Mouse (Mus musculus): Measurements from ENCODE around the gene Acvr2b. TPM values are rescaled to one million over a fixed set of nuclear protein-coding genes. Genes with fewer than 3 reads are reported as not detected.
A peak's percentile ranks its signal among the peaks of the same experiment; 100 is the strongest.

Acvr2b gene
- polyA plus RNA-seq, 2 experiments from 2014 or later = not detected

DNA sequence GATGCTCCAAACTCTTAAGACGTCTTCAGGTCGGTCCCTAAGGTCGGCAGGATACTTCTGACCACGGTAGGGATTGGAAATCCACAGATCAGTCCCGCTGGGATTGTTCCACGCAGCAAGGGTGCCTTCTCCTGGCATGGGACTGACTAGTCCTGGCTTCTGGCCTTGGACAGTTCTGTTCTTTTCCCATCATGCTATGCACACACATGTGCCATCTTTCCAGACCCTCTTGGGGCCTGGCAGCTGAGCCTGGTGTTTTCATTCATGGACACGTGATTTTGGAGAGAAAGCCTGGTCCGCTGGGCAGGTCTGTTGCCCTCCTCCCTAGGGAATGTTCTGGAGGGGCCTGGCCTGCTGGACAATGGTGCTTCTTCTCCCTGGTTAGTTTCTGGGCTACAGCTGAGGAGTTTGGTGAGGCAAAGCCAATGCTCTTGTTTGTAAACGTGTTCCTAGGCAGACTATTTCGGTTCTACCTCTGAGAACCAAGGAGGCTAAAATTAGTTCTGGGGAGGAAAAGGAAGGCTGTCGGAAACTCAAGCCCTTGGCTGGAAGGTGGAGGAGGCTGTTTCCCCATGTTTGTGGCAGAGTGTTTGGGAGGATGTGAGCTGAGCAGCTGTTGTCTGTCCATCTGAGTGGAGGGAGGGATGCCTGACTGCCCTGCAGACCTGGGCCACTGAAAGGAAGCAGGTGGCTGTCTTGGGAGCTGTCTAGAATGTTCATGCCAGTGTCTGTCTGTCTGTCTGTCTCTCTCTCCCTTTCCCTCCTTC lies 7.2 kb downstream of the Acvr2b start:
- no peak for ATAC-seq

DNA sequence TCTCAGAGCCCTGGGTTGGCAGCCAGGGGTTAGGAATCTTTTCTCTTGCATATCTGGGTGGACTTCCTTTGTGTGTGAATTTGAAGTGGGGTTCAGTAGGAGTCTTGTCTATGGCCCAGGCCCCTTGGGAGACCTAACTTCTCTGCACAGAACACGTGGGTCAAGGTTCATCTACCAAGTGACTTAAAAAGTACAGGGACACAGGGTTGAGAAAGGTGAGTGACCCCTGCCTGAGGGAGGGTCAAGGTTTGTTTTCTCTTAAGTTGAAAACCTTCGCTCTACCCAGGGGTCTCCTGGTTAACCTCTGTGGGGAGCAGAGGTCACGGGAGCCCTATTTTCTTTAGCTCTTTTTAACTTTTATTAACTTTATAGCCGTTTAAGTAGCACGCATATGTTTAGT lies 7.9 kb downstream of the Acvr2b start:
- no peak for ATAC-seq

DNA sequence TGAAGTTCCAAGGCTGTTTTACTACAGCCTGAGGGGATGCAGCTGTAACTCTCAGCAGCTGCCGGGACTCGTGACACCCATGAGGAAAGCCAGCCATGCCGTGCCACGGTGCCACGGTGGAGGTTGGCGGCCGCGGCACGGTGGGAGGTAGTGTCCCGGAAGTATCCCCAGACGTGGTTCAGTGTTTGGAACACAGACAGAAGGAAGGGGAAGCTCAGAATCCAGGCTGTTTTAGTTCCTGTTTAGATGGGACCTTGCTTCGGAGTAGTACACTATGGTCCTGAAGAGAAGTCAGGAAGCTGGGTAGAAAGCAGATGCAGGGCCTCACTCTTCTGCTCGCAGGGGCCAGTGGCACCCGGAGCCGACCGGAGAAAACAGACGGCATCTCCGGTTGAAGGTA lies 16.1 kb downstream of the Acvr2b start:
- no peak for ATAC-seq

DNA sequence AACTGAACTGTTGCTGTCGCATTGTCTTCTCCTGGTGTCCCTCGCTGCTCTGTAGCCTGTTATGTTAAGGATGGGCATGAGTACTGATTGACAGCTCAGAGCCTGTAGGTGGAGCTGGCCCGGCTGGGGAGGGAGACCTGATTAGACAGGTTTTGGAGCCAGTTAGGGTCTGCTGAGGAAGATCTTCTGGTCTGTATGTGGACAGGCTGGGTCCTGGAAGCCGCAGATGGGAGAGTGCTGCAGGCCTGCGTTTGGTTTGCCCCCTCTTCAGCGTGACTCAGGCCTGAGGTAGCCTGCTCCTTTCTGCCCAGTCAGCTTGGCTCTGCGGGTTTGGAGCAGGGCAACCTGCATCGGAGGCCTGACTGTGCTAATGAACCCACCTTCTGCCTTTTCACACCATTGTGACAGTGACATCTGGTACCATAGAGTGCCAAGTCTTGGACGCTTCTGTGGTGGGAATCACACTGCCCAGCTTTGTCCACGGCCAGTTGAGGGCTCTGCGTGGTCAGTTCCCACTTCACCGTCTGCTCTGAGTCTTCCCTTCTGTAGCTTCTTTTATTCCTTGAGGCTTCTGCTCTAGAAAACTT lies 18.0 kb downstream of the Acvr2b start:
- ATAC-seq = no peak

DNA sequence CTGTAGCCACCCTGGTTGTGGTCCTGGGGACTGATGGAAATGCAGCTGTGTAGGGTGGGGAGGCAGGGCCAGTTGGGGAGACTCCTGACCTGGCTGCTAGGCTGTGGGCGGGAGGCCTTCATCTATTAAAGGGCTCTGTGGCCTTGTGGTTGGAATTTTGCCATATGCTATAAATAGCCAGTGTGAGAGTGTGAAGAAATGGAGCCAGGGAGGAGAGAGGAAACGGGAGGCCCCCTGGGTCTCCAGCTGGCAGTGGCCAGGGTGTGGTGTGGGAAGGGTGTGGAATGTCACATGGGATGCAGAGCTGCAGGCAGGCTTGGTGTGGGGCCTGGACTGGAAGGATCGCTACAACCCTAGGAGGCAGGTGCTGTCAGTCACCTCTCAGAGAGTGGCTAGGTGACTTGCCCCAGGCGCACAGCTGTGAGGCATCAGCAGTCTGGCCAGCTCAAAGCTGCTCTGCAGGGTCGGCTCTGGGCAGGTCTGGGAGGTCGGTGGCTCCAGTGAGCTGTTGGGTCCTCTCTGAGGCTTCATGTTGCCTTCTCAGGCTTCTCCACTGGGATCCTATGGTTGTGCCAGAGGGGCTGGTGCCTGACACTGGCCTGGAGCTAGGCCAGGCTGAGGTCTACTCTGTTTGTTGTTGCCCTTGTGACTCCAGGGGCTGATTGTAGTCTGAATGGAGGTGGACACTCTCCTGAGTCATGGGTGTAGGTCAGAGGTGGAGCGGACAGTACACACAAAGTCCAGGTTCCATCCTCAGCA lies 23.5 kb downstream of the Acvr2b start:
- ATAC-seq = no peak

DNA sequence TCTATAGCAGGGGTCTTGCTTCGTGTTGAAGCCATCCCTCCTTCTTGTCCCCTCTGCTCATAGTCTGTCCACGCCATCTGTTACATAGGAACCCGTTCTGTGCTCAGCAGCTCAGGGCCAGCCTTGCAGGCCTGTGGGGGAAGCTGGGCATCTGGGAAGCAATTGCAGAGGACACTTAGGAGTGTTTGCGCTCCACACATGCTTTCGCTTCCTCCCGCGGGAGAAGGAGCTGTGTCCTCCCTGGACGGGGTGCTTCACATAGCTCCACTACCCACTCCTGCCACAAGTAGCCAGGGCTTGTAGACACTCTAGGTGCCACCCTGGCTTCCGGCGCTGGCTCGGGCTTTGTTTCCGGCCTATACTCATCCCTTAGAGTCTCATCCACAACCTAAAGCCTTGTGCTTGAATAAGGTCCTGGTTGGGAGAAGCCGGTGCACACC lies 24.1 kb downstream of the Acvr2b start:
- ATAC-seq = no peak

DNA sequence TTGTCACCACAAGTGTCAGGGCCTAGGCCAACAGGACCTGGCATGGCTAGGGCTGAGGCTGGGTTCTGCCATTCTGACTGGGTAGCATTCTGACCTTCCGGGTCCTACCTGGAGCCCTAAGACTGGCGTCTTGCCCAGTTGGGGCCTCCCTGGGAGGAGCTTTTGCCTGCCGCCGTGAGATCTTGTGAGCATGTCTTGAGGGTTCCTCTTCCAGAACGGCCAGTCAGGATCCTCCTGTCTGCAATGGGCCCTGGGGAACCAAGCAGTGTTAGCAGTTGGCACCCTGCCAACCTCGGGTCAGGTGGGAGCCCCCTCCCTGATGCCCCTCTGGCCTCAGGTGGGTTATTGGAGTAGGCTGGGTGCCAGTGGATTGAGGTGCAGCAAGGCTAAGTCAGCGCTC lies 24.6 kb downstream of the Acvr2b start:
- ATAC-seq = no peak

DNA sequence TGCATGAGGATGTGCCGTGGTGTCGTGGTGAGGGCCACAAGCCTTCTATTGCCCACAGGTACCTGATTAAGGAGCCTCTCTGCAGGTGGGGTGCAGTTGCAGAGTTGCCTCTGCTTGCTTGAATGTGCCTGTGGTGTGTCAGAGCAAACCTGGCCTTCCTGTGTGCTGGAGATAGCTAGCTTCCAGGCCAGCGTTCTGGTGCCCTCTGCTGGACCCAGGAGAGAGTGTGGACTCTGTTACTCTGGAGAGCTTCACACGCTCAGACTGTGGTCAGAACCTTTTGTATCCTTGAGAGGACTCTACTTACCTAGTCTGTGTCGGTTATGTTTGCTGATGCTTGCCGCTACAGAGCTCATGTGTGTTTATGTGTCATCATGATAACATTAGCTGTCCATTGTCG lies 28.4 kb downstream of the Acvr2b start:
- ATAC-seq = no peak

DNA sequence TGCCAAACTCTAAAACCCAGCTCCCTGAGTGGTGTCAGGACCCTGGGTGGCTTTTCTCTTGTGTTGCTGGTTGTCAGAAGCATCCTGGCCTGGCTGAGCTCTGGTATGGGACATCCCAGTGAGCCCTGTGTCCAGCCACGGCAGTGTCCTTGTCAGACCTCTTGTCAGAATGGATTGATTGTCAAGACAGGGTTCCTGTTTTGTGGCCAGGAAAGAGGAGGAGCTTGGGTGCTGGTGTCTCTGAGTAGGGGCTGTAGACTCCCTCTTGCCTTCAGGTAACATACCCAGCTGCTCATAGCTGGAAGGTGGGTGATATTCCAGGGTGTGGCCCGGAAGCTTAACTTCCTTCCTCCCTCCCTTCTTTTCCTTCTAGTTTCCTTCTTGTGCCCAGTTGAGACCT lies 33.9 kb downstream of the Acvr2b start:
- no peak for ATAC-seq

DNA sequence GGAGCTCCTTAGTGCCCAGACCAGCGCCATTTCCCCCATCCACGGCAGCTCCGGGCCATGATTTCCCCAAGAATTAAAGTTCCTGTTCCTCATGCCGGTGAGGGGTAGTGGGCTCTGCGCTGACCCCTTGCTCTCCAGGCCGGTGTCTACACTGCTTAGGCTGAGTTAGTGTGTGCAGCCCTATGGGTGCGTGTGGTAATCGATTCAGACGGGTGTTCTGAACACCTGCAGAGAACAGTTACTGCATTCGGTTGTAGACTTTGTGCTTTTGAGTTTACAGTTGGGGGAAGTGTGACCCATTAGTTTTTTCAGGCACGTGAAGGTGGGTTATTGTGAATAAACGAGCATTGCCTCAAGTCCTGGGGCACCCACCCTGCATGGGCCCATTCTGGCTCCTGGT lies 36.1 kb downstream of the Acvr2b start:
- no peak for ATAC-seq

DNA sequence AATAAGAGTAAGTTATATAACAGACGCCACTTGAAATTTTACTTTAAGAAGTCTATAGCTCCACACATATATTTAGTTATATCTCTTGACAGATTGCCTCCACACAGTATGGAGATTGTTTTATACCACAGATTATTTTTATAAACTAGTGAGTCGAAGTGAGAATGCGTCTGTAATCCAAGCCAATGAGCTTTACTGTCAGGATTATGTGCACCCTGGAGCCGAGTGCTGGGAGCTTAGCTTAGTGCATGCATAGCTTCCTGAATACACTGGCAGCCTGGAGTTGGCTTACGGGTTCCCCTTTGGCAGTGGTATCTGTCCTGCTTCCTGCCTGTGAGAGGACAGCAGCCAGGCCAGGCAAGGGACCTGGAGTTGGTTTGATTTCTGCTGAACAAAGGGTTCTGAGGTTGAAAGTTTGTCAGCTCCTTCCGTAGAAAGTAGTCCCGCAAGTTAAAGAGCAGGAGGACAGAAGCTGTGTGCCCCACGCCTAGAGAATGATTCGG lies 36.6 kb downstream of the Acvr2b start:
- ATAC-seq = no peak

DNA sequence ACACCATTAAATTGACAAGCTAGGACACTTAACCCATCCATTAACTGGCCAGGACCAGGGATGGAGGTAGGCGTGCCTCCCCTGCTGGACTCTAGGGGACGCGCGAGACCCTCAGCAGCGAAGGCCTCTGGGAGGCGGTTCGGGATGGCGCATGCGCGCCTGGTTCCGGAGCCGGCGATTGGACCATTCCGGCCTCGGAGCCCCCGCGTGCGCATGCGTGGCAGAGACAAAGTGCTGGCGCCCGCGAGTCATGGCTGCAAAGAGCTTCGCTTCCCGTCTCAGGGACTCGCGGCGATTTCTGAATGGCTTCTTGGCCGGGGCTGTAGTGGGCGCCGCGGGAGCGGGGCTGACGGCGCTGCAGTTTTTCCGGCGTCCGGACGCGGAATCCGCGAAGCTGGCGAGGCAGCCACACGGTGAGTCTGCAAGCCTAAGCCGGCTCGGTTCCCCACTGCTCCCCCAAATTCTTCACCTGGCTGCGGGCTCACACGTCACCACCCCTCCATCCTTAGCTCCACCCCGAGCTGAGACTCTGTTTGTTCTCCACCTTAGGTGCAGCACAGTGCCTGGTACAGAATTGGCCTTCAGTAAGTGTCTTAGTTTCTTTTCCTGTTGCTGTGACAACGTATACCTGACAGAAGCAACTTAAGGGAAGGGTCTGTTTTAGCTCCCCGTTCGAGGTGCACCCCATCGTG lies 43.0 kb downstream of the Acvr2b start, which contains the start of gene Exog:
Exog (plus strand) TSS at position 206 of the 692 bp plus-strand sequence.
- ATAC-seq = peak; percentile 90

DNA sequence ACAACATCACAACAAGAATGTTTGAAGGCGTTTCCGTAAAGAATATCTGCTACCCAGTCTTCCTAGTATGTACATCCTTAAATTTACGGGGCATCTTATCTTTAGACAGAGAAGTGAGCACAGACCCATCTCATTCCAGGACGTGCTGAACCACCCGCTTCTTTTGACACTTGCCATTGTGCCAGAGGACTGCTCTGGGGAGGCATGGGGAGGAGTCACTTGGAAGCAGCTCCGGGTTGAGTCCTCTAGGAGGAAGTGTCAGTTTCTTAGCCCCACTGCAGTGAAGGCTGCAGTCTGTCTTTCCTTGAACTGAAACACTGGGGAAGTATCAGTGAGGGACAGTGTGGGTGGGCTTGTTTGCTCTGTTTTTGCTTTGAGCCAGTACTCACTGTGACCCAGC lies 43.8 kb downstream of the Acvr2b start:
- no peak for ATAC-seq

DNA sequence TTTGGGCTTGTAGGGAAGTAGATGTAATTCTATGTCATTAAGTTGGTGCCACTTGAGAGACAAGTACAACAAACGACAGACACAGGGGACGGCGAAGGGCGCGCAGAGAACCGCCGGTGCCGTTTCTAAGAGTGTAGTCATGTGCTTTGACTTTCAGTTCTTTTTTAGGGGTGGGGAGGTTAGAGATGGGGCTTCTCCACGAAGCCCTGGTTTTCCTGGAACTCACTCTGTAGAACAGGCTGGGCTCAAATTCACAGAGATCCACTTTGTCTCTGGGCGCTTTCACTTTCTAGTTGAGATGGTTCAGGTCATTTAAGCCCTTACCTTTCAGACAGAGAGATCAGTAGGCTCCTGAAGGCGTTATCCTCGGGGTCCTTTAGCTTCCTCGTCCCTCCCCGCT lies 54.0 kb downstream of the Acvr2b start:
- ATAC-seq = peak; percentile 46

DNA sequence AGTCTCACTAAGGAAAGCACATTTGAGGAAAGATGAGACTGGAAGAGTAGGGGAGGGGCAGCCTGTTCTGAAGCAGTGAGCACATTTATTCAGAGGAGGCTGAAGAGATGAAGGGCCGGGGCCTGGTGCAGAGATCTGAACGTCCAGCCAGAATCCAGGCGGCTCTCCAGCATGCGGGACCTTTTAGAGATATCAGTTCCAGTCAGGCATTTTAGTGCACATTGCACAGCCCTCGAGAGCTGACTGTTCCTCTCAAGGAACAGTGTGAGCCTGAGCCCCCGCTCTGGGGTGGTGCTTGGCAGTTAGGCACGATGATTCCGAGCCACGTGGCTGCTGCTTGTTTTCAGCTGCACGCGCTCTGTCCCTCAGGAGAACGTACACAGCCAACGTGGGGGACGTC lies 55.2 kb downstream of the Acvr2b start:
- ATAC-seq = no peak

DNA sequence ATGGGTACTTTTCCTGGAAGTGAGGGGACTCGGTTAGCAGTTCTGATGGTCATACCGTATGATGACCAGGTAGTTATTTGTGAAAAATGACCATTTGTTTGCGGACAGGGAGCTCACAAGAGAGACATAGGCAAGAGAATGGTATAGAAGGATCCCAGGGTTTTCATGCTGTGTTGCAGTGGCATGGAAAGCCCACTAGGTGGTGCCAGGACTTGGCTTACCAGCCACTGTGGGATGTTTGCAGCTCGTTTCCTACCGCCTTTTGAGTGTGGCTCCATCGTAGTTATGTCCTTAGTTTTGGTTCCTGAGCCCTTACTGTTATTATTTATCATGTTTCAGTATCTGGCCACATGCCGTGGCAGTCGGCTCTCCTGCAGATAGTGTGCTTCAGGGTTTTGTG lies 58.5 kb downstream of the Acvr2b start:
- ATAC-seq = peak; percentile 64

DNA sequence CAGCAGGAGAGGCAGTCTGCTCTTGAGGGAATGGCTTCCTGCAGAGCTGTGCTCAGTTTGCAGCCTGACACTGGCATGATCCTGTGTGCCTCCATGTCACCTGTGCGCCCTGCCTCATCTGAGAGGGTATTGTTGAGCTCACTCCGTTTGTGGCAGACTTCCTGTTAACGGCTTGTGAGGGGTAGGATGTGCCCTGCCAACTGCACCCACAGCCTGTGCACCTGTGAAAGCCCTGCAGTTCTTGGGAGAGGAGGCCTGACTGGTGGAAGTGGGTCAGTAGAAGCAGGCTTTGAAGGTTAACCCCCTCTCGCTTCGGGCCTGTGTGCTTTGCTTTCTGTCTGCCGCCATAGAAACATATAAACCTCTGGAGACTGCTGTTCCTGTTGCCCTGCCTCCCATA lies 63.1 kb downstream of the Acvr2b start:
- ATAC-seq = no peak

DNA sequence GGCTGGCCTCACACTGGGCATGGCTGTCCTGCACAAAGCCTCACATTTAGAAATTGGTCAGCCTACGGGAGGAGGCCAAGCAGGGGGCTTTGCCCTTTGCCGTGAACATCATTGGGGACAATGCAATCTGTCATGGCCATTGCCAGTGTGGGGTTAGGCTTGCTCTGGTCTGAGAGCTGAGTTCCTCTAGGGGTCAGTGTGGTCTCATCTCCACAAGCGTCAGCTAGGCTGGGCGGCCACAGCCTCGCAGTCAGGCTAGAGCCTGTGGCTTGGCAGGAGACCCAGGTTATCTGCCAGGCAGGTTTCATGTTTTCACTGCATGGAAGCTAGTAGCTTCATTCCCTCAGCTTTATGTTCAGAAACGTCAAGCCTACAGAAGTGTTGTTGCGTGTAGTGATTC lies 63.7 kb downstream of the Acvr2b start:
- no peak for ATAC-seq

DNA sequence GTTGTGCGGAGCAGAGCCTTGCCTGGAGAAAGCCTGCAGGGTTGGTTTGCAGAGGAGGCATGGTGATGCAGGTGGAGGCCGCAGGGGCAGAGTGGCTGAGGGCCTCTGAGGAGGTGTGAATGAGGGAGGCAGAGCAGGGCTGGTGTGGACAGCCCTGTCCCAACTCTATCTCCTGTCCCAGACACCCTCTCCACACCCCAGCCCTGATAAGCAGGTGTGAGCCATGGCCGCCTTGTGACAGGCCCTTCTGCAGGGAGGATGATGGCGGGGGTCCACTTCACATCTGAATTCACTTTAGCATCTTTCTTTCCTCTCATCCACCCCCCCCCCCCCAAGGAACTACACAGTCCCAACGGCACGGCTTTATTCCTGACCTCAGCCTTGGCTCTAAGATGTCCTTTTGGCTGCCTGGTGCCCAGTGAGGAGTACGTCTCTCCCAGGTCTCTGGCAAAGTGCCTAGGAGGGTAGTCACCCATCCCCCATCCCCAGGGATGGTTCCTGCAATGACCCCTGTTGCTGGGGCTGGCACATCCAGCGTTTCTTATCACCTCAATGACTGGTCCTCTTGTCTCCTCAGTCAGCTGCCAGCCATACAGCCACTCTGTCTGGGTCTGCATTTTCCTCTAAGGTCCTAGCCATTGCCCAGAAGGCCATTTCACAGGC lies 67.9 kb downstream of the Acvr2b start:
- ATAC-seq = no peak

DNA sequence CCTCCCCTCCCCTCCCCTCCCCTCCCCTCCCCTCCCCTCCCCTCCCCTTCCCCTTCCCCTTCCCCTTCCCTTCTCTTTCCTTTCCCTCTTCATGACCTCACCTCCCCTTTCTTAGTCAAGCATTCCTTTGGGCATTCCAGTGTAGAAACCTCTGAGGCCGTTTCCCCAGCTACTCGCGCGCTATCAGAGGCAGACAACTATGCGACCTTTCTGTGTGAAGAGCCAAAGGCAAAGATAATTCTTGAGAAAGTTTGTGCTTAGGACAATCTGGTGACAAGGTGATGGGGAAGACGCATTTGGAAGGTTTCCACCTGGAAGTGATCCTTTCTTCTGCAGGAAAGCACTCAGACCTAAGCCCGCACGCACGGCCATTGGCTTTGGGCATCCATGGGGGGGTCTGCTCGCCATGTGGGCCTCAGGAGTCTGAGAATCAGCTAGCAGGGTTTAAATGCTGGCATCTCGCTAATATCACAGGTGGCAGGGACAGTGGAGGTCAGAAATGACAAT lies 70.5 kb downstream of the Acvr2b start:
- no peak for ATAC-seq

DNA sequence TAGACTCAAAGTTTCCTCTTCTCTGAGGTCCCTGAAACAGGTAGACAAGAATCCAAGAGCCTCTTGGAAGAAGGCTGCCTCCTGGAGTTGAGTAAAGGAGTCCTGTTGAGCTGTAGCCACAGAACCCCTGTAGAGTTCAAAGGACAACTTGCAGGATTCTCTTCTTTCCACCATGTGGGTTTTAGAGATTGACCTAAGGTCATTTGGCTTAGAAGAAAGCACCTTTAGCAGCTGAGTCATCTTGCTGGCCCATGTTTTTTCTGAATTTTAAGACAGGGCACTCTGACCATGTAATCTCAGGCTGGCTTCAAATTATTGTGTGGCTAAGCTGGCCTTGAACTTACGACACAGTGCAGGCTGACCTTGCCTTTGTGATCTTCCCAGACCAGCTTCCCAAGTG lies 71.1 kb downstream of the Acvr2b start:
- ATAC-seq = no peak

DNA sequence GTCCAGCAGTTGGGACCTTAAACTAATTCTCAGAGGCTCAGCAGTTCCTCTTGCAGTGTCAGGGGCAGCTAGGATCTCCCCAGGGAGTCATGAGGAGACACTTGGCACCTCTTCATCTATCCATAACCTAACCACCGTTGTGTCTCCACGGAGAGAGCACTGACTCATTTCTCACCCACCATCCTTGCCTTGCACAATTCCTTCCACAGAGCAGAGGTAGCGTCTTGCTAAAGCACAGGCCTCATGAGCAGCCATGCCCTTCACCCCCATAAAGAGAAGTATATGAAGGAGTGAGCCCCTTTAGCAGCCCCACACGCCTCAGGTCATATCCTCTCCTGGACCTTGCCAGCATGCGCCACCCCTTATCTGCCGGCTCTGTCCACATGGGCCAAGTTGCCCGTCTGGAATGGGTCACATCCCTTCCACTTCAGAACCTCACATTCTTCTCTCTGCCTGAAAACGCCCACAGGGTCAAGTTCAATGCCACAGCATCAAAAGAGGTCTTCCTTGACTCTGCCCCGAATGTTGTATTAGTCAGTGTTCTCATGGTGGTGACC lies 71.8 kb downstream of the Acvr2b start:
- no peak for ATAC-seq
